Mouse (Mus musculus) right cerebral cortex, postnatal 25 days (tissue): ENCODE results near the gene Lbhd1.
A peak's percentile ranks its signal among the peaks of the same experiment; 100 is the strongest.
"Not testable (repeated sequence)": the region's sequence is repeated elsewhere in the genome, so short reads cannot be mapped to it uniquely, and the experiment has no call there.

ENCODE experiments used
- DNase-seq: peaks from one replicate; pipeline ENCODE4 v3.0.0; 2022

The Lbhd1 gene

GRCm38 (mm10) chr19:8872266-8872840 is 11.2 kb upstream of the Lbhd1 start:
- no peak for DNase-seq

- no peak for DNase-seq
Measured at GRCm38 (mm10) chr19:8875031-8875430, 8.5 kb upstream of the Lbhd1 start.

- peak; percentile 87 for DNase-seq
Measured at GRCm38 (mm10) chr19:8880311-8881033, 3.1 kb upstream of the Lbhd1 start, which contains the start of gene Uqcc3. TSS of gene Uqcc3 (minus strand) at chr19:8880923.

GRCm38 (mm10) chr19:8881034-8881392 is 2.5 kb upstream of the Lbhd1 start:
- DNase-seq: no peak

- no peak for DNase-seq
Measured at GRCm38 (mm10) chr19:8886916-8887584, 3.5 kb downstream of the Lbhd1 start.

- no peak for DNase-seq
Measured at GRCm38 (mm10) chr19:8887585-8888463, 4.3 kb downstream of the Lbhd1 start.

GRCm38 (mm10) chr19:8888511-8889385 is 5.2 kb downstream of the Lbhd1 start, which contains the start of the genes 1810009A15Rik and Gm49416:
TSS of gene 1810009A15Rik (plus strand) at chr19:8888853.
TSS of gene Gm49416 (plus strand) at chr19:8888926.
- peak; percentile 93 for DNase-seq

GRCm38 (mm10) chr19:8892829-8893766 is 9.6 kb downstream of the Lbhd1 start, which contains the start of gene Ints5:
TSS of gene Ints5 (plus strand) at chr19:8893005.
- peak; percentile 81 for DNase-seq

GRCm38 (mm10) chr19:8895397-8895960 is 11.9 kb downstream of the Lbhd1 start:
- DNase-seq: no peak

GRCm38 (mm10) chr19:8896231-8896630 is 12.7 kb downstream of the Lbhd1 start:
- DNase-seq: not testable (repeated sequence)

GRCm38 (mm10) chr19:8897211-8897864 is 13.8 kb downstream of the Lbhd1 start:
- peak; percentile 29 for DNase-seq

GRCm38 (mm10) chr19:8897865-8898495 is 14.4 kb downstream of the Lbhd1 start, which contains the start of gene Ganab:
TSS of gene Ganab (plus strand) at chr19:8898071.
- peak; percentile 96 for DNase-seq

GRCm38 (mm10) chr19:8898576-8898975 is 15.0 kb downstream of the Lbhd1 start:
- DNase-seq: no peak

- no peak for DNase-seq
Measured at GRCm38 (mm10) chr19:8899079-8899478, 15.5 kb downstream of the Lbhd1 start.

- DNase-seq: no peak
Measured at GRCm38 (mm10) chr19:8903412-8903811, 19.9 kb downstream of the Lbhd1 start.

- no peak for DNase-seq
Measured at GRCm38 (mm10) chr19:8908531-8908930, 25.0 kb downstream of the Lbhd1 start.

- DNase-seq: no peak
Measured at GRCm38 (mm10) chr19:8911810-8912209, 28.3 kb downstream of the Lbhd1 start.

- DNase-seq: no peak
Measured at GRCm38 (mm10) chr19:8914212-8914611, 30.7 kb downstream of the Lbhd1 start.

GRCm38 (mm10) chr19:8919000-8919399 is 35.5 kb downstream of the Lbhd1 start:
- DNase-seq: no peak
